Mouse (Mus musculus): ENCODE results near the gene Isy1. TPM values are rescaled to one million over a fixed set of nuclear protein-coding genes. Genes with fewer than 3 reads are reported as not detected.

The Isy1 gene
- polyA plus RNA-seq, 1 experiment = 6.7 TPM

DNA sequence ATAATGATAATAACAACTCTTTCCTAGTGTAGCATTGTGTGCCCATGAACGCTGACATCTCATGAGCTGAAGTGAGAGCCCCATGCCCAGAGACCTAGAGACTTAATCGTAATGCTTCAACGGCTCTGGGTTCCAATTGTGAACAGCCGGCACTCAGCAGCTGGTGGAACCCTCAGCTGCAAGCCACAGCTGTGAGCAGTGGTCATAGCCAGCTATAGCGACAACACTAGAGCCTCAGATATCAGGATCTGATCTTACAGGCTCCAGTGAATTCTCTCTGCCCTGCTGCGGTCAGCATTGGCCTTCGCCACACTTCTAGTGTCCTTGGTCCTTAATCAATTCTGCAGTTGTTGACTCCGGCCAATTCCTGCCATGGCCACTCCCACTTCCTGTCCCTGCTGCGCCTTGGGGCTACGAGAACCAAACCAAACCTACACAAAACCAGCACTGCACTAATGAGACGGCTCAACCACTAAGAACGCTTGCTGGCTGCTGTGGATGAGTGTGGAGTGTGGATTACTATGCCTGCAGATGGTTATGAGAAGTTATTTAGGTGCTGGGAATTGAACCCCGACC, 37.6 kb upstream of the Isy1 start:
- no peaks in the 10 kb centered on the region for H3K27me3 ChIP-seq (ENCODE audit: control insufficient read depth, insufficient read depth, low read length)

DNA sequence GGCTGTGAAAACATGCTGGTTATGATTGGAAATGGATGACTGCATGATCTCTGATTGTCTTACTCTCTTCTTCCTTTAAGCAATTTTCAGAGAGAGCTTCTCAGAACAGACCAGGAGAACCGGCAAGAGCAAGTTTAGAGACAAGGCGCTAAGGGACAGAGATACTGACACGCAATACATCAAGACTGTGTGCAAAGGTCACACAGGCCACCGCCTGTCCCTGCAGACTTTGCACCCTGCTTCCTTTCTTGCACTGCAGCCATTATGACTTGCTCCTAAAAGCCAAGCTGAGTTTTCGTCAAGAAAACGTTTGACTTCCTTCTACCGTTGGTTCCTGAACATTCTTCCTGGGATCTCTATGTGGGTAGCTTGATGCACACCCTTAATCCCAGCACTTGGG, 37.0 kb upstream of the Isy1 start:
- Histone ChIP-seq H3K27me3 (ENCODE audit: control insufficient read depth, insufficient read depth, low read length) (no peaks in the 10 kb centered on the region), H3K36me3 (ENCODE audit: control insufficient read depth, insufficient read depth, low read length) (no peaks in the 10 kb centered on the region), H3K27ac (ENCODE audit: control insufficient read depth, insufficient read depth, low read depth, low read length) (no peak overlapping the region), H3K4me3 (ENCODE audit: control insufficient read depth, low read depth, low read length) (no peak overlapping the region), H3K4me1 (ENCODE audit: control insufficient read depth, insufficient read depth, low read length) (peaks cover 4% of the 10 kb centered on the region; the same call in 1 of the 2 replicates)
- no peak for TF ChIP-seq CTCF (IDR thresholded peaks at IDR 0.05; ENCODE audit: control insufficient read depth, insufficient read depth, insufficient replicate concordance, low read depth, low read length)
- no peak for TF ChIP-seq POLR2A (IDR thresholded peaks at IDR 0.05; ENCODE audit: control insufficient read depth, low read depth, low read length)

More for the DNA sequence above, 37.6 kb upstream of the Isy1 start:
- H3K4me1 ChIP-seq (ENCODE audit: control insufficient read depth, insufficient read depth, low read length) = peaks cover 4% of the 10 kb centered on the region; the same call in 1 of the 2 replicates
- TF ChIP-seq POLR2A (IDR thresholded peaks at IDR 0.05; ENCODE audit: control insufficient read depth, low read depth, low read length) (no peak), CTCF (IDR thresholded peaks at IDR 0.05; ENCODE audit: control insufficient read depth, insufficient read depth, insufficient replicate concordance, low read depth, low read length) (no peak)
- no peaks in the 10 kb centered on the region for H3K36me3 ChIP-seq (ENCODE audit: control insufficient read depth, insufficient read depth, low read length)
- H3K4me3 ChIP-seq (ENCODE audit: control insufficient read depth, low read depth, low read length) = no peak overlapping the region
- H3K27ac ChIP-seq (ENCODE audit: control insufficient read depth, insufficient read depth, low read depth, low read length) = no peak overlapping the region

DNA sequence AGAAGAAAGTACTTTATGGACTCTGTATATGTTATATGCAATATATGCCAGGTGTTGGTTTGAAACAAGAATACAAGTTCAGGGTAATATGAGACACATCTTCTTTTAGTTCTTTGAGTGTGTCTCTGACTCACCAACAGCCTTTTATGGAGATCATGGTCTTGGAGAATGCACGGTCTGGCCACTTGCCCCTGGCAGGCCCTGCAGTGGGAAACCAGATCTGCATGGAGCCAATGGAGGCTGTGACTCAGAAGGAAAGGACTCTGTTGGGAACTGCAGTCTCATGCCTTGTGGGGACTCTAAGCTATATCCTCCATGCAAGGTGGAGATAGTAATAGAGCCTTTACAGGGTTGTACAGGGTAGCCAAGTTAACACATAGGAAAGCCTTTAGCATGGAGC, 36.5 kb upstream of the Isy1 start:
- Histone ChIP-seq H3K27ac (ENCODE audit: control insufficient read depth, insufficient read depth, low read depth, low read length) (no peak overlapping the region), H3K27me3 (ENCODE audit: control insufficient read depth, insufficient read depth, low read length) (no peaks in the 10 kb centered on the region)
- TF ChIP-seq POLR2A (IDR thresholded peaks at IDR 0.05; ENCODE audit: control insufficient read depth, low read depth, low read length) (no peak), CTCF (IDR thresholded peaks at IDR 0.05; ENCODE audit: control insufficient read depth, insufficient read depth, insufficient replicate concordance, low read depth, low read length) (no peak)

GRCm38 (mm10) chr6:87873963-87874362, 35.4 kb upstream of the Isy1 start:
- H3K4me3 ChIP-seq (ENCODE audit: control insufficient read depth, low read depth, low read length) = no peak overlapping the region
- H3K4me1 ChIP-seq (ENCODE audit: control insufficient read depth, insufficient read depth, low read length) = peaks cover 4% of the 10 kb centered on the region; the same call in 1 of the 2 replicates
- no peaks in the 10 kb centered on the region for H3K36me3 ChIP-seq (ENCODE audit: control insufficient read depth, insufficient read depth, low read length)
- no peak for TF ChIP-seq CTCF (IDR thresholded peaks at IDR 0.05; ENCODE audit: control insufficient read depth, insufficient read depth, insufficient replicate concordance, low read depth, low read length)
- no peak for TF ChIP-seq POLR2A (IDR thresholded peaks at IDR 0.05; ENCODE audit: control insufficient read depth, low read depth, low read length)
- no peak overlapping the region for H3K27ac ChIP-seq (ENCODE audit: control insufficient read depth, insufficient read depth, low read depth, low read length)
- no peaks in the 10 kb centered on the region for H3K27me3 ChIP-seq (ENCODE audit: control insufficient read depth, insufficient read depth, low read length)

More for the DNA sequence above, 36.5 kb upstream of the Isy1 start:
- Histone ChIP-seq H3K4me3 (ENCODE audit: control insufficient read depth, low read depth, low read length) (no peak overlapping the region), H3K4me1 (ENCODE audit: control insufficient read depth, insufficient read depth, low read length) (peaks cover 4% of the 10 kb centered on the region; the same call in 1 of the 2 replicates), H3K36me3 (ENCODE audit: control insufficient read depth, insufficient read depth, low read length) (no peaks in the 10 kb centered on the region)

DNA sequence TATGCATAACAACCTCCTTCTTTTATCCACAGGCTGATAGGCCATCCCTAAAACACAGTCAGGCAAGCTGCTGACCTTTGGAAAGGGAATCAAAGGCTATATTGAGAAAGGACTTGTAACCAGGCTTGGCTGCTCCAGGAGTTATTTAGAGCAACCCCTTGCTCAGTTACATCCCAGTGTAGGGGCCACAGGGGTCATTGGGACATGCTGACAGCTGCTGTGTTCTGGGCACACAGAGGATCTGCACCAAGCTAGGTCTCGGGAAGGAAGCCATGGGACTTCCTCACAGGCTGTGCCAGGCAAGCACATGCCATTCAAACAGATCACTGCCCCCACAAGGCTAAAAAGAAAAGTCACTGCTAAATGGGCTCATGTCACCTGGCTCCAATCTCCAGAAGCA, 34.5 kb upstream of the Isy1 start:
- Histone ChIP-seq H3K4me1 (ENCODE audit: control insufficient read depth, insufficient read depth, low read length) (peaks cover 4% of the 10 kb centered on the region; the same call in 1 of the 2 replicates), H3K4me3 (ENCODE audit: control insufficient read depth, low read depth, low read length) (no peak overlapping the region), H3K27ac (ENCODE audit: control insufficient read depth, insufficient read depth, low read depth, low read length) (no peak overlapping the region), H3K27me3 (ENCODE audit: control insufficient read depth, insufficient read depth, low read length) (no peaks in the 10 kb centered on the region), H3K36me3 (ENCODE audit: control insufficient read depth, insufficient read depth, low read length) (no peaks in the 10 kb centered on the region)
- TF ChIP-seq CTCF (IDR thresholded peaks at IDR 0.05; ENCODE audit: control insufficient read depth, insufficient read depth, insufficient replicate concordance, low read depth, low read length) (no peak), POLR2A (IDR thresholded peaks at IDR 0.05; ENCODE audit: control insufficient read depth, low read depth, low read length) (no peak)

GRCm38 (mm10) chr6:87871240-87871639, 32.6 kb upstream of the Isy1 start:
- Histone ChIP-seq H3K4me3 (ENCODE audit: control insufficient read depth, low read depth, low read length) (no peak overlapping the region), H3K27ac (ENCODE audit: control insufficient read depth, insufficient read depth, low read depth, low read length) (no peak overlapping the region), H3K36me3 (ENCODE audit: control insufficient read depth, insufficient read depth, low read length) (no peaks in the 10 kb centered on the region), H3K4me1 (ENCODE audit: control insufficient read depth, insufficient read depth, low read length) (peaks cover 3% of the 10 kb centered on the region; the same call in 1 of the 2 replicates), H3K27me3 (ENCODE audit: control insufficient read depth, insufficient read depth, low read length) (no peaks in the 10 kb centered on the region)
- TF ChIP-seq POLR2A (IDR thresholded peaks at IDR 0.05; ENCODE audit: control insufficient read depth, low read depth, low read length) (no peak), CTCF (IDR thresholded peaks at IDR 0.05; ENCODE audit: control insufficient read depth, insufficient read depth, insufficient replicate concordance, low read depth, low read length) (no peak)

- Histone ChIP-seq H3K4me1 (ENCODE audit: control insufficient read depth, insufficient read depth, low read length) (no peaks in the 10 kb centered on the region), H3K27ac (ENCODE audit: control insufficient read depth, insufficient read depth, low read depth, low read length) (no peak overlapping the region), H3K27me3 (ENCODE audit: control insufficient read depth, insufficient read depth, low read length) (no peaks in the 10 kb centered on the region), H3K4me3 (ENCODE audit: control insufficient read depth, low read depth, low read length) (no peak overlapping the region), H3K36me3 (ENCODE audit: control insufficient read depth, insufficient read depth, low read length) (no peaks in the 10 kb centered on the region)
- TF ChIP-seq POLR2A (IDR thresholded peaks at IDR 0.05; ENCODE audit: control insufficient read depth, low read depth, low read length) (no peak), CTCF (IDR thresholded peaks at IDR 0.05; ENCODE audit: control insufficient read depth, insufficient read depth, insufficient replicate concordance, low read depth, low read length) (no peak)
These were observed 31.8 kb upstream of the Isy1 start for GRCm38 (mm10) chr6:87870440-87870839.
